In the genomic region with DNA sequence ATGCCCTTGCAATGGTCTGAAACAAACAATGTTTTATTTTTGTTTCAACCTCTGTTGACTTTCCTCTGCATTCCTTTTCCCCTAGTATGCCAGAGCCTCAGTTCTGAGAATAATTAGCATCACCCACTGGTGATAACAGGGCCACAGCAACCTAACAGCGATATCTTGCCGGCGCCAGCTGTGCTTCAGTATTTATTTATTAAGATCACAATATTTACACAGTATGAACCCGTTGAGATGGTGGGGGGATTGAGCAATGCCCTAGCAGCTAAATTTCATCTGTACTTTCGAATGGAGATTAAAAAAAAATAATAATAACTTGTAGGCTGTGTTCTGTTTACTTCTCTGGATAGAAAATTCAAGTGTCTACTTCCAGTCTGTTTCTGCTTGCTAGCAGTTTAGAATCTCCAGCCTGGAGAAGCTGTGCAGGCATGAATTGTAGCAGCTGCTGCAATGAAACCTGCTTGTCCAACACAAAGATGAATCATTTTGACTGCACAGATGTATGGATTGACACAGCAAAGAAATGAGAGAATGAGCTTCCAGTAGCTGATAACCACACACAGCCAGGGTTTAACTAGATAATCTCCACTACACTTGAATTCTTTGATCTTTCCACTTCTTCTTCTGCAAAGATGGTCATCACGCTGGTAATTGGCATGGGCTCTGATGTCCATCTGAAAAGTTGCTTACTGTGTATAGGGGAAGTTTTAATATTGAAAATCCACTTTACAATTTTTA, we compare ENCODE assay signal across 9 mouse cellular contexts.
A peak's percentile ranks its signal among the peaks of the same experiment; 100 is the strongest.
DNase-seq lines count a peak whose midpoint lies in the region; ATAC-seq and TF ChIP-seq lines count a peak whose summit lies in the region.
"Had no signal": no experiment of that assay in that cellular context is flagged by ENCODE, and none has a peak within 500 bp of the region (broad histone marks: within the 10 kb centered on the region; RNA-seq: fewer than 3 reads in every experiment).

No protein-coding gene starts in this region.

- 79% methylated on average over 6 of the region's 6 CpGs for WGBS in forebrain, embryonic 11.5 days
- WGBS in forebrain, embryonic 15.5 days = 59% methylated on average over 6 of the region's 6 CpGs
- 51% methylated on average over 6 of the region's 6 CpGs for WGBS in liver, postnatal 0 days (ENCODE audit: insufficient replicate concordance)
- WGBS in stomach, embryonic 15.5 days = 17% methylated on average over 6 of the region's 6 CpGs

- no peaks in the 10 kb centered on the region for H3K27me3 ChIP-seq in forebrain, embryonic 11.5 days (ENCODE audit: control insufficient read depth, insufficient read depth, low read length)
- no peaks in the 10 kb centered on the region for H3K27me3 ChIP-seq in forebrain, embryonic 15.5 days
- no peaks in the 10 kb centered on the region for H3K27me3 ChIP-seq in liver, postnatal 0 days (ENCODE audit: insufficient read depth, low read length)
- H3K27me3 ChIP-seq in stomach, embryonic 15.5 days (replicated peaks) = no peaks in the 10 kb centered on the region
- H3K27me3 ChIP-seq: embryonic facial prominence, embryonic 13.5 days had no signal

- no peak for DNase-seq in forebrain, embryonic 11.5 days (ENCODE audit: low spot score)
- peak; percentile 8 for DNase-seq in right cerebral cortex, adult 18-20 months
- DNase-seq in right cerebral cortex, postnatal 25 days = no peak
- no peak for DNase-seq in liver, postnatal 0 days
- DNase-seq in cerebellum, postnatal 25 days = no peak

- H3K27ac ChIP-seq in forebrain, embryonic 11.5 days (ENCODE audit: low read depth, low read length) = no peak overlapping the region
- no peak overlapping the region for H3K27ac ChIP-seq in forebrain, embryonic 15.5 days (replicated peaks)
- H3K27ac ChIP-seq in liver, postnatal 0 days (ENCODE audit: low read depth) = no peak overlapping the region
- H3K27ac ChIP-seq in stomach, embryonic 15.5 days = no peak overlapping the region
- H3K27ac ChIP-seq: embryonic facial prominence, embryonic 13.5 days had no signal

- no peak overlapping the region for H3K4me3 ChIP-seq in forebrain, embryonic 11.5 days (ENCODE audit: low read depth, low read length)
- no peak overlapping the region for H3K4me3 ChIP-seq in forebrain, embryonic 15.5 days
- H3K4me3 ChIP-seq in liver, postnatal 0 days (ENCODE audit: low read depth, low read length) = no peak overlapping the region
- H3K4me3 ChIP-seq in stomach, embryonic 15.5 days (replicated peaks) = no peak overlapping the region
- H3K4me3 ChIP-seq: embryonic facial prominence, embryonic 13.5 days had no signal

- no peak overlapping the region for H3K9ac ChIP-seq in forebrain, embryonic 11.5 days (ENCODE audit: low read length)
- H3K9ac ChIP-seq in forebrain, embryonic 15.5 days (replicated peaks) = no peak overlapping the region
- no peak overlapping the region for H3K9ac ChIP-seq in liver, postnatal 0 days (replicated peaks)
- no peak overlapping the region for H3K9ac ChIP-seq in stomach, embryonic 15.5 days
- H3K9ac ChIP-seq: embryonic facial prominence, embryonic 13.5 days had no signal

- H3K4me2 ChIP-seq in forebrain, embryonic 11.5 days (ENCODE audit: low read depth, low read length, severe bottlenecking) = no peak overlapping the region
- no peak overlapping the region for H3K4me2 ChIP-seq in forebrain, embryonic 15.5 days (replicated peaks)
- H3K4me2 ChIP-seq in liver, postnatal 0 days (ENCODE audit: low read depth, low read length) = no peak overlapping the region
- no peak overlapping the region for H3K4me2 ChIP-seq in stomach, embryonic 15.5 days
- H3K4me2 ChIP-seq: embryonic facial prominence, embryonic 13.5 days had no signal

- no peaks in the 10 kb centered on the region for H3K4me1 ChIP-seq in forebrain, embryonic 11.5 days (replicated peaks; ENCODE audit: control insufficient read depth, insufficient read depth, low read length)
- H3K4me1 ChIP-seq in forebrain, embryonic 15.5 days = no peaks in the 10 kb centered on the region
- H3K4me1 ChIP-seq in liver, postnatal 0 days (ENCODE audit: insufficient read depth) = 0 out of 2 replicates have a peak, but pooled peaks cover 3% of the 10 kb centered on the region
- no peaks in the 10 kb centered on the region for H3K4me1 ChIP-seq in stomach, embryonic 15.5 days
- H3K4me1 ChIP-seq: embryonic facial prominence, embryonic 13.5 days had no signal

- no peaks in the 10 kb centered on the region for H3K9me3 ChIP-seq in forebrain, embryonic 11.5 days (ENCODE audit: control insufficient read depth, low read length)
- H3K9me3 ChIP-seq in forebrain, embryonic 15.5 days = no peaks in the 10 kb centered on the region
- H3K9me3 ChIP-seq in liver, postnatal 0 days (ENCODE audit: low read length) = no peaks in the 10 kb centered on the region
- no peaks in the 10 kb centered on the region for H3K9me3 ChIP-seq in stomach, embryonic 15.5 days
- H3K9me3 ChIP-seq: embryonic facial prominence, embryonic 13.5 days had no signal

- no peak for TF ChIP-seq EP300 in liver, postnatal 0 days (IDR thresholded peaks at IDR 0.05; ENCODE audit: low read depth)

- H3K36me3 ChIP-seq in forebrain, embryonic 11.5 days (ENCODE audit: control insufficient read depth, insufficient read depth, low read length) = no peaks in the 10 kb centered on the region
- no peaks in the 10 kb centered on the region for H3K36me3 ChIP-seq in forebrain, embryonic 15.5 days
- H3K36me3 ChIP-seq in liver, postnatal 0 days (replicated peaks; ENCODE audit: insufficient read depth, low read length) = no peaks in the 10 kb centered on the region
- H3K36me3 ChIP-seq in stomach, embryonic 15.5 days = no peaks in the 10 kb centered on the region
- H3K36me3 ChIP-seq: embryonic facial prominence, embryonic 13.5 days had no signal

- no peak for TF ChIP-seq CTCF in liver, postnatal 0 days (IDR thresholded peaks at IDR 0.05; ENCODE audit: low read depth)

- peak; percentile 44; the same call in 1 of the 2 replicates for ATAC-seq in forebrain, embryonic 11.5 days (replicated peaks; ENCODE audit: low FRiP score)
- no peak for ATAC-seq in forebrain, embryonic 15.5 days (replicated peaks)
- ATAC-seq in liver, postnatal 0 days = 0 out of 2 replicates have a peak, but pooled peaks have one; percentile 25
- ATAC-seq in stomach, embryonic 15.5 days (ENCODE audit: insufficient read depth, low FRiP score, low read depth) = peak; percentile 72; the same call in 1 of the 2 replicates
- no peak for ATAC-seq in inflammation-experienced regulatory T-cells, adult 6 months

Comparison
In these comparisons a context has a peak if more than half of its experiments do, and no peak if none do; other contexts are left out.
1. ATAC-seq: peak in forebrain, embryonic 11.5 days (single experiment), liver, postnatal 0 days (single experiment) and stomach, embryonic 15.5 days (single experiment); none in forebrain, embryonic 15.5 days (single experiment) and inflammation-experienced regulatory T-cells, adult 6 months (single experiment).